Mouse (Mus musculus): Measurements from ENCODE around the gene Slc48a1.

The Slc48a1 gene

DNA sequence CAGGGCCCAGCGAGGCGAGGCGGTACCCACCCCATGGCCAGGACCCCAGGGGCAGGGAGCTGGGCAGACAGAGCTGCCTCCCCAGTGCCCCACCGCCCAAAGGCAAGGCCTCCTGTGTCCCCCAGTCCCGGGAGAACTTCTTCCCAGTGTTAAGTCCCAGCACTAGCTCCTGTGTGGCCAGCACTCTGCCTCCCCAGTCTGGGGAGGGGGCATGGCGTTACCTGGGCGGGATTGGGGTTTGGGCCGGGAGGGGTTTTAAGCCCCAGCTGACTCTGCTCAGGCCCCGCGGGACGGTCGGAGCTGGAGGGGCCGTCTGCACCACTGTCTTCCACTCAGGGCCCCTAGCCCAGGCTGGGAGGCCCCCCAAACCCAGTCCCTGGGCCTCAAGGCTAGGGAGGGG is 22.5 kb downstream of the Slc48a1 start:
- no peak for DNase-seq (ENCODE audit: low read depth, low spot score)

DNA sequence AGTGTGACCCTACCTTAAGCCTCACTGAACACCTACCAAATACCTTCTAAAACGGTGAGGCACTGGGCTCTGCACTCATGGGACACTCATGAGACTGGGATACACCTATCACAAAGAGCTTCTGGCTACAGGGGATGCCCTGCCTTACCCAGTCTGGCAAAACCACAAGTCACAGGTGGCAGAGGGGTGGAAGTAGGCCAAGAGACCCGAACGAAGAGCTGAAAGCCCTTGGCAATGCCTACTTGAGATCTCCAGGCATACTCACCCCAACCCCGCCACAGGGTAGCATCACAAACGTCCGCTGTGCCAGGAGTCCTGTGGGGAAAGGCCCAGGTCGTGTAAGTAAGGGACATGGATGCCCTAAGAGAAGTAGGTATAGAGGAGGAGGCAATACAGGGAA is 23.5 kb downstream of the Slc48a1 start:
- DNase-seq (ENCODE audit: low read depth, low spot score), result no peak

DNA sequence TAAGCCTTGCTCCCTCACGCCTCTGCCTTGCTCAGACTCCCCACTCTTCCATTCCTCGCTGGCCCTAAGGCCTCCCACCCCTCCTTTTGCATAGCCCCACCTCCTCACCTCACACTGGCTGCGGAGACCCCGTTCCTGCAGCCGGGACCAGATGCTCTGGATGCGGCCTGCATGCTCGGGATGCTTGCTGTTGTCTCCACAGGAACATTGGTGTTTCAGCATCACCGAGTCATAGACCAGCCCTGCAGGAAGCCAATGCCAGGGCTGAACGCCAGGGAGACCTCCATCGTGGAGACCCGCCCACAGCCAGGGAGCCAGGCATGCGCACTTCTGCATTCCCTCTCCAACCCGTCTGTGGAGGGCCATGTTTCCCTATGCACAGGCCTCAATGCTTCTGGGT is 24.3 kb downstream of the Slc48a1 start:
- DNase-seq (ENCODE audit: low read depth, low spot score), result peak; percentile 71

GRCm38 (mm10) chr15:97807867-97808266 is 29.5 kb downstream of the Slc48a1 start:
- DNase-seq (ENCODE audit: low read depth, low spot score), result no peak

DNA sequence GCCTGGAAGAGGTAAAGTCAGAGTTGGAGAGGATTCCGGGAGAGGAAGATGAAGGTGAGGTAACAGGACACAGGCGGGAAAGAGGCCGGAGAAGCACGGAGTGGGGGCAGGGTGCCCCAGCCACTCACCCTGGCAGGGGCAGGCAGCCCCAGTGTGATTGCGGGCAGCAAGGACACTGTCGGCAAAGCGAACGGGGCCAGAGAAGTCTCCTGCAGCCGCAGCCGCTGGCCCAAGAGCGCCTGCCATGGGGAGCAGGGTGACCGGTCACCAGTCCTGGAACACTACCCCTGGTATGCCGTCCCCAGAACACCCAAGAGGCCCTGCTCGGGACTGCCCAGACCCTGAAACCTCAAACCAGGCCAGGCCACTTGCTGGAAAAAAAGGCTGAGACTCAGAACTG is 30.2 kb downstream of the Slc48a1 start:
- no peak for DNase-seq (ENCODE audit: low read depth, low spot score)

DNA sequence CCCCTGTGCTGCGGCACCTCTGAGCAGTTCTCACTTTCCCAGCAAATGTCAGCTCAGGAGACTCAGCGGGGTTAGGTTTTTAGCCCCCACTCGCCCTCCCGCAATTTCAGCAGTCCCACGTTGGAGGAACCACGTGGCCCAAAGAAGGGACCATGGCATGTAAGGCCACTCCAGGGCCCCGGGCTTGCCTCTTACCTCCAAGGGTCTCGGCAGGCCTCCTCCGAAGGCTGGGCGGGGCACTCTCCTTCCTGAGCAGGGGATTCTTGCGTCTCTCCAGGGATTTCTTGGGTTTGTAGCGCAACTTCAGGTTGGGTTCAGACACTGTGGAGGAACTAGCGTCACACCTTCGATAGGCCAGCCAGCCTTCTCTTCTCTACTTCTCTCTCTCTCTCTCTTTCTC is 30.9 kb downstream of the Slc48a1 start:
- no peak for DNase-seq (ENCODE audit: low read depth, low spot score)

DNA sequence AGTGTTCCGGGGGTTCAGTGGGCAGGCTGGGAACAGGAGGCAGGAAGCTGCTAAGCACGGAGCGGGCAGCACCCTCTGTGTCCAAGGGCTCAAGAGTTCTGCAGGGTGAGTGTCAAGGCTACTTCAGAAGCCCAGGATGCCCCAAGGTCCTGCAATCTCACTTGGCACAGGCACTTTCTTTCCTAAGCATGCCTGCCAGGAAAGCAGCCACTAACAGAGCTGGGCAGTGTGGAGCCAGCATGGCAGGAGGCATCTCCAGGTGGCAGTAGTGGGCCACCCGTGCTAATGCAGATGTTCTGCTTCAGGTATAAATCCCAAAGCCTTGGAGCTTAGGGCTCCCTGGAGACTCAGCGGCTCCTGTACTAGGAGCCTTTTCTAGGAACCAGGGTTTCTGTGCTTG is 31.6 kb downstream of the Slc48a1 start:
- DNase-seq (ENCODE audit: low read depth, low spot score), result no peak

DNA sequence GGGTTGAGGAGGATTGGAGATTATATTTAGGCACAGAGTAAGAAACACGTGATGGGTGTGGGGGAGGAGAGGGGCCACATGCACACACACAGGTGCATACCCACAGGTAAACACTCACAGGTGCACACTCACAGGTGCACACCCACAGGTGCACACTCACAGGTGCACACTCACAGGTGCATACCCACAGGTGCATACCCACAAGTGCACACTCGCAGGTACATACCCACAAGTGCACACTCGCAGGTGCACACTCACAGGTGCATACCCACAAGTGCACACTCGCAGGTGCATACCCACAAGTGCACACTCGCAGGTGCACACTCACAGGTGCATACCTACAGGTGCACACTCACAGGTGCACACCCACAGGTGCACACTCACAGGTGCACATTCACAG is 32.1 kb downstream of the Slc48a1 start:
- no peak for DNase-seq (ENCODE audit: low read depth, low spot score)

DNA sequence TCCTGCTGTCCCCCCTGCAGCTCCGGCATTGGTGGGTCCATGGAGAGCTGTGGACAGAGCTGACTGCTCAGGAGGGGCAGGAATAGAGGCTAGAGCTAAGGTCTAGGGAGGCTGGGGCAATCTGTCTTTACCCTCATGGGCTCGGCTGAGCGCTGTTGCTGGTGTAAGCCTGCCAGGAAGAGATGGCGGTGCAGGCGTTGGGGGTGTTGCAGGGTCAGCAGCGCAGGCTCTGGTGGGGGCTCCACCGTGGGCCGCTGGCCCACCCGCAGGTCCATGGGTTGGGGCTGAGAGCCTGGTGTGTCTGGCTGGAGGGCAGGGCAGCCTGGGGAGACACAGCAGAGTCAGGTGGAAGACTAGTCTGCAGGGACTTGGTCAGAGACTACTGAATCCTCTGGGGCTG is 33.0 kb downstream of the Slc48a1 start:
- no peak for DNase-seq (ENCODE audit: low read depth, low spot score)

GRCm38 (mm10) chr15:97812126-97812525 is 33.8 kb downstream of the Slc48a1 start:
- no peak for DNase-seq (ENCODE audit: low read depth, low spot score)

DNA sequence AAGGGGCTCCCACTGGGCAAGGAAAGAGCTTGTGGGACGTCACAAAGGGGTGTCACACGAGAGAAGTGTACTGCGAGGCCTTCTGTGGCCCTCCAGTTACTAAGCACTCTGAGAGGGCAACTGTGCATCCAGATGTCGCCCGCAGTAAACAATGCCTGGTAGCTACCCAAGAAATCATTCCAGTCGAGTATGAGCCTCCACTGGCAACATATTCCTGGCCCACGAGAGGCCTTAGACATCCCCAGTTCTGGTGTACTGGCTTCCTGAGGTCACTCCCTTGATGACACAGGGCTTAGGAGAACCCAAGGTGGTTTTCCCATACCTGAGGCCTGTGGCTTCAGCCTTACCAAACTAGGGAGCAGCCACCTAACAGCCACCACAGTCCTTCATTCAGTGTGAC is 34.6 kb downstream of the Slc48a1 start:
- no peak for DNase-seq (ENCODE audit: low read depth, low spot score)

- DNase-seq (ENCODE audit: low read depth, low spot score), result no peak
Observed at GRCm38 (mm10) chr15:97813452-97814204, 35.3 kb downstream of the Slc48a1 start.

DNA sequence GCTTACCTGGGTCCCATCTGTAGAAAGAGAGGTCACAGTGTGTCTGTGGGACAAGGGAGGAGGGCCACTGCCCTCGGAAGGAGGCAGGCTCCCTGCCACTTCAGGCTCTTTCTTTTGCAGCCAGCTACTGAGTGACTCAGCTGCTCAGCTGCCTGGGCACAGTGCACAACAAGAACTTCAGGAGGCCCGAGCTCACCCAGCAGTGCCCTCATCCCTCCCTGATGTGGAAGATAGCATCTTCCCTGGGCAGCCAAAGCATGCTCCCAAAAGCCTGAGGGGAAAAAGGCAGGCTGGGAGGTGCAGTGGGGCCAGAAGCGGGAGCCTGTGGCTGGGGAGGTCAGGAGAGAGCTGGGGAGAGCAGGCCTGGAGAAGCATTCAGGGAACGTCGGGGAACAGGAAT is 36.4 kb downstream of the Slc48a1 start:
- DNase-seq (ENCODE audit: low read depth, low spot score), result no peak

DNA sequence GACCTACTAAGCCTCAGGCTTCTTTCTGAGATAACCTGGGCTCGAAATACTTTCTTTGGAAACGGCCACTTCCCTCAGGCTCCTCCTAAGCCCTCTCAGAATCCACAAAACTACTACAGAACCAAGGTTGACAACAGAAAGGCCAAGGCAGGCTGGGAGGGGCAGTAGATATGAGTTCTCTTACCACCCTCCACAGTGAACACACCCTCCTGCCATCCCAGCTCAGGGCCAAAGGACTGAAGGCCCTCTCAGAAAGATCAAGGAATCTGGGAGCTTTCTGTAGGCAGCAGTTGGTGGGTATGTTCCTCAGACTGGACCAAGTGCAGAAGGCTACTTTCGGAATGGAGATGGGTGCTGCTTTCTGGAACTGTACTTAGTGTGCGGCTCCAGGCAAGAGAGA is 36.9 kb downstream of the Slc48a1 start:
- DNase-seq (ENCODE audit: low read depth, low spot score), result no peak

DNA sequence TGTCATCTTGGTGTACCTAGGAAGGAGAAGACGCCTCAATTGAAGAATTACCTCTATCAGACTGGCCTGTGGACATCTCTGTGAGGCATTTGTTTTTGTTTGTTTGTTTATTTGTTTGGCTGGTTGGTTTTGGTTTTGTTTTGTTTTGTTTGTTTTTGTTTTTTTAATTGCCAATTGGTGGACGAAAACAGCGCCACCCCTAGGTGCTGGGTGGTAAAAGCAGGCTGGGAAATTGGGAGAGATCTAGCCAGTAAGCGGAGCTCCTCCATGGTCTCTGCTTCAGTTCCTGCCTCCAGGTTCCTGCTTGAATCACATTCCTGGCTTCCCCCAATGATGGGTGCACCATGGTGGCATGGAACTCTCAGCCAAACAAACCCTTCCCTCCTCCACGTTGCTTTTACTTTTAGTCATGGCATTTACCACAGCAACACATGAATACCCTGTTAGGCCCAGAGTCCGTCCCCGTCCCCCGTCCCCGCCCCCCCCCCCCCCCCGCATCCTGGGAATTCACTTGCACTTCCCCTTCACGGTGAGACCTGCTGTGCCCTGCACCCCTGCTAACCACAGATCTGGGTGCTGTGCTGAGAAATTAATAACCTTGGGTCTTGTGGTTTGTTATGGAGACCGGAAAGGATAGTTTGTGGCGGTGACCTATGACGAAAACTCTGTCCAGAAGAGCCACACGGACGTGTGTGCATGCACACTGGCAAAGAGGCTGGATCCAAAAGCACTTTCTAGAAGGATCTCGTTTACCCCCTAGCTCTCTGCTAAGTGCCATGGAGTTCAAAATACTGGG is 38.1 kb downstream of the Slc48a1 start:
- DNase-seq (ENCODE audit: low read depth, low spot score), result no peak

DNA sequence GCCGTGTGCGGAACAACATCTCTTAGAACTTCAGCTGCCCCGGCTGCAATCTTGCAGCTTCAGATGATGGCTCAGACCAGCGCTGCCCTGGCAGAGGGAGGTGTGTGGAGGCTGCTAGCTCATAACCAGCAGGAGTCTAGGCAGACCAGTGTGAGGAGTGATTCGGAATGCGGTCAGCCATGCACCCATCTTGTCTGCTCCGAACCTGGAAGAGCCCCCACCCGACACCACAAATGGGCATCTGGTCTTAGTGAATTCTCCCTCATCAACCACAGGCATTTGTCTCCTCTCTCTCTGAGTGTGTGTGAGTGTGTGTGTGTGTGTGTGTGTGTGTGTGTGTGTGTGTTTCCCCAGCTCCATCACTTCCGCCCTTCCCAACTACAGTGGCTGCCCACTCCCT is 41.6 kb downstream of the Slc48a1 start:
- no peak for DNase-seq (ENCODE audit: low read depth, low spot score)

- no peak for DNase-seq (ENCODE audit: low read depth, low spot score)
Observed at GRCm38 (mm10) chr15:97821321-97821982, 43.1 kb downstream of the Slc48a1 start.

DNA sequence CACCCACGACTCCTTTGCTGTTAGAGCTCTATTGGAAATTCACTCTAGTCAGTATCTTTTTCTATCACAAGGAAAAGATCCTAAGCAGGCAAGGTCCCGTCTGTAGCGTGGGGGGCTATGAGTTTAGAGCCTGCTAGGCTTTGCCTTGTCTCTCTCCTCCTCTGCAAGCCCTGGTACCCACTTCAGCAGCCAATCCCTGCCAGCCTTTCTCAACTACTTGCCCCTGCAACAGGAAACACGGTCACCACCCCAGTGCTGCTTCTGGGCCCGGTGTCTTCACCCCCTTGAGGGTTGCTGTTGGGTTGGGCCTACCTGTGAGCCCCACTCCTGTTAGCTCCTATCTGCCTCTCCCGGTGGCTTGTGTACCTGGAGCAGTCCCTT is 43.7 kb downstream of the Slc48a1 start:
- no peak for DNase-seq (ENCODE audit: low read depth, low spot score)

DNA sequence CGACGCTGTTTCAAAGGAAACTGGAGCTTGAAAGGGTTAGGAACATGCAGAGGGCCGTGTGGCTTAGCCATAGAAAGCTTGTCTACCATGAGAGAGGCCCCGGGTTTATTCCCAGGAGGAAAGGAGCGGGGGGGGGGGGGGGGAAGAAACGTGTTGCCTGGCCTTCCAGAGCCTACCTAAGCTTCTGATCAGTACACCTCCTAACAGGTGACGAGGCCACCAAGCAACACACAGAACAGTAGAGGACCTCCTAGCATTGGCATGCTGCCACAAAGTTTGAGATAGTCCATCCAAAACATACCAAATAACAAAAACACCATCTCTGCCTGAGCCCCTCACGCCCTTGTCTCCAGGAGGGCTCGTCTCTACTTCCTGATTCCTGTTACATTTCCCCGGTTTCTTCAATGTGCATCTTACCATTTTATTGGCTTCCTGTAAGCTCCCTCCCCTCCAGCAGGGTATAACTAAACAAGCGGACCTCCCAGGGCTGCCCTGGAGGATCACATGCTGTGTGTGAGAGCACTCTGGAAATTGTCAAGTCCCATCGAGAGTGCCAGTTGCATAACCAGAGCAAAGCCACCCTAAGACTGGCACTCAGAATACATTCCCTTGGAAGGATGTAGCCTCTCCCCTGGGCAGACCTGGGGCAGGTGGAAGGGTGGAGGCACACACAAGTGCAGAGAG is 44.4 kb downstream of the Slc48a1 start:
- no peak for DNase-seq (ENCODE audit: low read depth, low spot score)

- no peak for DNase-seq (ENCODE audit: low read depth, low spot score)
Observed at GRCm38 (mm10) chr15:97823479-97823878, 45.2 kb downstream of the Slc48a1 start.

DNA sequence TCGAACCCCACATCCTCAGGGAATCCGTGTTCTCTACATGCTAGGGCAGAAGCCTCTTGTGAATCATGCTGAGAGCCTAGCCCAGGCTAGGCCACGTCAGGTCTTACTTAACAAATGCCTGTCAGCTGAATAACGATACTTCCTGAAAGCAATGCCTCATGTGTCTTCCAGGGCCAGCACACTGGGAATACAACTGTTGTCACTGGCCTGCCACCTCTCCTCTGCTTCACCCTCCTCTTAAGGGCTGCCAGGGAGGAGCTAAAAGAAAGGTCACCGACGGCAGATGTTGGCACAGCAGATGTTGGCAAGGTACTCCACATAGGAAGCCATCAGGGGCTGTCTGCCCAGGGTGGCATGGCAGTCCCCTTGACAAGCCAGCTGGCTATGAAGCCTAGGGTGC is 45.7 kb downstream of the Slc48a1 start:
- no peak for DNase-seq (ENCODE audit: low read depth, low spot score)
